ENCODE assay signal across 8 mouse cellular contexts in genomic region chr6:87496143-87496542, GRCm38 (mm10). TPM values are rescaled to one million over a fixed set of nuclear protein-coding genes. Genes with fewer than 3 reads are reported as not detected.
DNase-seq lines count a peak whose midpoint lies in the region; ATAC-seq and TF ChIP-seq lines count a peak whose summit lies in the region.

No protein-coding gene starts in this region.

- peaks cover 56% of the 10 kb centered on the region for H3K27me3 ChIP-seq in G1E (ENCODE audit: insufficient read depth, low read length)
- H3K27me3 ChIP-seq in liver, embryonic 15.5 days = 0 out of 2 replicates have a peak, but pooled peaks cover 2% of the 10 kb centered on the region

- DNase-seq in G1E (ENCODE audit: low spot score) = no peak
- peak; percentile 51 to 79 for DNase-seq in spleen, postnatal 4 days (ENCODE audit: low spot score in 2 of 2)
- DNase-seq in frontal cortex, postnatal 10 days (ENCODE audit: low spot score in 2 of 2) = no peak
- no peak for DNase-seq in testis, postnatal 10 days (ENCODE audit: low spot score)
- no peak for DNase-seq in cerebellum, postnatal 4 days (ENCODE audit: low spot score in 2 of 2)

- peak; percentile 22 for ATAC-seq in G1E (ENCODE audit: extremely low read depth, insufficient number of reproducible peaks, low FRiP score, poor library complexity, severe bottlenecking)
- ATAC-seq in hematopoietic stem cell, adult 5-6 weeks (replicated peaks in 1 of 2; ENCODE audit: insufficient read depth in 1 of 2, low FRiP score in 2 of 2, low TSS enrichment in 1 of 2, low read depth in 1 of 2, poor library complexity in 2 of 2, severe bottlenecking in 2 of 2) = peak; percentile 61 to 79
- peak; percentile 34 for ATAC-seq in liver, embryonic 15.5 days (ENCODE audit: insufficient read depth)

- 18% methylated on average over 9 of the region's 9 CpGs for WGBS in liver, embryonic 15.5 days (ENCODE audit: insufficient replicate concordance)

- H3K9ac ChIP-seq in liver, embryonic 15.5 days = 0 out of 2 replicates have a peak overlapping the region, but pooled peaks have one; percentile 2

- TF ChIP-seq POLR2A in bone marrow macrophage, adult 2 months (IDR thresholded peaks at IDR 0.05; ENCODE audit: borderline replicate concordance, low read depth, low read length) = no peak

- peaks cover 4% of the 10 kb centered on the region for H3K36me3 ChIP-seq in G1E (replicated peaks)
- no peaks in the 10 kb centered on the region for H3K36me3 ChIP-seq in liver, embryonic 15.5 days (replicated peaks)

- TF ChIP-seq CTCF in G1E (IDR thresholded peaks at IDR 0.05; ENCODE audit: low read depth, low read length) = no peak
- no peak for TF ChIP-seq CTCF in bone marrow macrophage, adult 2 months (IDR thresholded peaks at IDR 0.05; ENCODE audit: low read depth, low read length)

- H3K4me1 ChIP-seq in G1E (ENCODE audit: insufficient read depth, low read depth, low read length) = peaks cover 26% of the 10 kb centered on the region
- H3K4me1 ChIP-seq in bone marrow macrophage, adult 2 months (ENCODE audit: control insufficient read depth, insufficient read depth, low read length) = peaks cover 62% of the 10 kb centered on the region
- peaks cover 11% of the 10 kb centered on the region for H3K4me1 ChIP-seq in liver, embryonic 15.5 days (replicated peaks)

- no peaks in the 10 kb centered on the region for H3K9me3 ChIP-seq in G1E (replicated peaks)
- no peaks in the 10 kb centered on the region for H3K9me3 ChIP-seq in liver, embryonic 15.5 days (replicated peaks)

- H3K4me3 ChIP-seq in G1E (ENCODE audit: low read depth, low read length) = 0 out of 2 replicates have a peak overlapping the region, but pooled peaks have one; percentile 4
- H3K4me3 ChIP-seq in bone marrow macrophage, adult 2 months (ENCODE audit: insufficient read depth, low read length) = peak overlapping the region; percentile 64
- H3K4me3 ChIP-seq in liver, embryonic 15.5 days (replicated peaks) = peak overlapping the region; percentile 37

- H3K27ac ChIP-seq in bone marrow macrophage, adult 2 months (ENCODE audit: insufficient read depth, low read depth, low read length) = peak overlapping the region; percentile 48
- H3K27ac ChIP-seq in liver, embryonic 15.5 days (replicated peaks) = no peak overlapping the region; the same call in 1 of the 2 replicates

- peak overlapping the region; percentile 42 for H3K4me2 ChIP-seq in liver, embryonic 15.5 days

RNA-seq across cellular contexts. Expression of gene Arhgap25, which starts 36.9 kb away (rescaled TPM):
- total RNA-seq in G1E (2014; fragmentation: Nextera tagmentation) (20.3 and 22.8 TPM in 2 replicates), G1E (2017) (36.8 and 40.9 TPM in 2 replicates)
- polyA plus RNA-seq in G1E (2012) = 3.1 and 4.8 TPM in 2 replicates
- polyA plus RNA-seq in bone marrow macrophage, adult 2 months (2012; ENCODE audit: insufficient read depth, insufficient read length, missing spikeins) = 66.3 and 69.0 TPM in 2 replicates
- total RNA-seq in hematopoietic stem cell, adult 5-6 weeks (2017) = 59.3 and 82.2 TPM in 2 replicates
- 4.0 and 4.9 TPM in 2 replicates for polyA plus RNA-seq in liver, embryonic 15.5 days (2015; fragmentation: Nextera tagmentation; extraction: Ambion mirVana)

Comparison
In these comparisons a context has a peak if more than half of its experiments do, and no peak if none do; other contexts are left out.
1. DNase-seq: peak in spleen, postnatal 4 days (2 of 2); none in G1E (single experiment), frontal cortex, postnatal 10 days (0 of 2), testis, postnatal 10 days (single experiment) and cerebellum, postnatal 4 days (0 of 2).
2. H3K4me3 ChIP-seq: peak in every context shown above with its lines; median percentile 64 in bone marrow macrophage, adult 2 months; 37 in liver, embryonic 15.5 days; 4 in G1E.
3. RNA of gene Arhgap25, which starts 36.9 kb away (polyA plus RNA-seq): 66.3 to 69.0 TPM in bone marrow macrophage, adult 2 months; 3.1 to 4.8 TPM in G1E and 4.0 to 4.9 TPM in liver, embryonic 15.5 days; every median in the first group is over 10 times any median in the second.
4. Peak in every context shown above with its lines, with median percentiles within 50 percentile points of each other: ATAC-seq.